Mouse (Mus musculus) urinary bladder, postnatal 36 days (tissue): Measurements from ENCODE around the gene Tbccd1.

Experiments
- DNase-seq, 2 experiments: peaks; one replicate each; pipeline ENCODE4 v3.0.0; 2022; ENCODE audit warnings: low spot score in 2 of 2, mixed read lengths in 1 of 2

The Tbccd1 gene

DNA sequence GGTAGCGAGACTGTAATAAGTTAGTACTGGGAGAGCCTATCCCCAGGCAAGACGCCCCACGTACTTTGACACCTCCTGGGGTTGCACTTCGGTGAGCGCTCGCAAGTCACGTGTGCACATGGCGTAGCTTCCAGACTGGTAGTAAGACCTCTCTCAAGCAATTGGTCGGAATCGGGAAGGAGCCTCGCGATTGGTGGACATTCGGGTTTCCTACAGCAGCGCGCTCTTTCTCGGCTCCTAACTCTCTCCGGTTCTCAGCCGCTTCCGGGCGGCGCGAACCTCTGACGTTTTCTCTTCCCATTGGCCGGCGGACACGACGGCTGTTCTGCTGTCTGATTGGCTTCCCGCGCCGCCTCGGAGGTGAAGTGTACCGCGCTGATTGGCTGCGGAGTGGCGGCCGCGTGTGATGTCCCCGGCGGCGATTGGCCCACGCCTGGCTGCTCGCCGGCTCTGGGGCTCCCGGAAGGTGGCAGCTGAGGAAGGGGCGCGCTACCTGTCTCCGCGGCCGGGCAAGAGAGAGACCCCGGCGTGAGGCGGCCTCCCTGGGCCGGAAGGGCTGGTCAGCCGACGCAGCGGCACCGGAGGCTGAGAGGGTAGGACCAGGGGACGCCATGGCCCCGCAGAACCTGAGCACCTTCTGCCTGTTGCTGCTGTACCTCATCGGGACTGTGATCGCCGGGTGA lies at the start of gene Tbccd1, which contains the start of gene Dnajb11:
Gene Tbccd1 (minus strand): TSS at position 239 of the 683 bp plus-strand sequence.
Gene Dnajb11 (plus strand): TSS at position 415 of the 683 bp plus-strand sequence.
- peak; percentile 95 to 99 for DNase-seq

DNA sequence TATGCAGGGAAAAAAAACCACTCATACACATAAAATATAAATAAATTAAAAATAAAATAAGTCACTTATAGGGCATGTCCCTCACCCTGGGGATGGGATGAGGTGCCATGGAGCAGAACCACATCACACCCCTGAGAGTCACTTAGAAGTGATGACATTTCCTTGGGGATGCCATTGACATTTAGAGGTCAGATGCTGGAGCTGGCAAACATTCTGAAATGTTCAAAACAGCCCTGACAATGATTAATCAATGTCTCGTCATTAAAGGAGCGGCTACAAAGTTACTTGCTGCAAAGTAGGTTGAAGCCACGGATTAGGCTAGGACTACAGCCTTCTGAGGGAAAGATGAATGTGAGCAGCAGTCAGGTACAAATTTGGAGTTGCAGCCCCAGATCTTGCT lies 43.9 kb upstream of the Tbccd1 start:
- DNase-seq = no peak

DNA sequence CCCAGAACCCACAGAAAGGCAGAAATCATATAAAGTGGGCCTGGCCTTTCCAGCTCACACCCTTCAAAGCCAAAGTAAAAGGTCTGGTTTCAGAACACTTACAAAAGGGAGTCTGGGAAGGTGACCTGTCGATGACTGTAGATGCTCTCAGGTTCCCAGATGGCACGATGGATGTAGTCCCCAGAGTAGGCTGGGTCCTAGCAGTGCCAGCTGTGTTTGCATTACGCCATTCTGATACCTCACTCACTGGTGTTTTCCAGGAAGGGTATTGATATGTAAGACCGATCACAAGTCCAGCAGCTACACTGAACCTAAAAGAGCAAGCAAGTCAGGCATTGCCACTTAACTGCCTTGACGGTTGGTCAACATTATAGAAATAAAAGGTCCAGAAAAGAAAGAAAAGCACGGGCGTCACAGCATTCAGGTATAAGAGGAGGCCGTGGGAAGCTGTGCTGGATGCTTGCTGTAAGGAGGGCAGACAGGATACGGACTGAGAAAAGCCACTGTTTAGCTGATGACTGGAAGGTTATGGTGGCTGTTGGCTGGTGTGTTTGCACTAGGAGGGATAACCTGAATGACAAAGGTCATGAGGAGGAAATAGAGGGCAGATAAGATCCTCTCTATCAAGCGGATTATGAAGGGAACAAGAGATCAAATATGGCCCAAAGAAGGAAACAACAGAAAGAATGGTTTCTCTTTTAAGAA lies 42.5 kb upstream of the Tbccd1 start:
- no peak for DNase-seq

DNA sequence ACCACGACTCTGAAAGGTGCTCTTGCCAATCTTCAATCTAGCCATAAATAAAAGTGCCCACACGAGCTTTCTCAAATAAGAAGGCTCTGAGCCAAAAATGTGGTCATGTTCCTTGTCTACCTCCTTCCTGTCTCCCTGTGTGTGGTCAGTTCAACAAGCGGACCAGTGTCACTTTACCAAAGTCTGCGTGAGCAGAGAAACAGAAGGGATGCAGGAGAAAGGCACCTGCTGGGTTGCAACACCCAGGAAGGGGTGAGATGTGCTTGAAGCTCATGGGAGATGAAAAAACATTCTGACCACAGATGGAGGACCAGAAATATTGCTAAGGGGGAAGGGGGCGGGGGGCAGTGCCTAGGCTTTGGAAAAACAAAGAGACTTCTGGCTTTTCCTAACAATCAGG lies 41.9 kb upstream of the Tbccd1 start:
- DNase-seq = no peak

DNA sequence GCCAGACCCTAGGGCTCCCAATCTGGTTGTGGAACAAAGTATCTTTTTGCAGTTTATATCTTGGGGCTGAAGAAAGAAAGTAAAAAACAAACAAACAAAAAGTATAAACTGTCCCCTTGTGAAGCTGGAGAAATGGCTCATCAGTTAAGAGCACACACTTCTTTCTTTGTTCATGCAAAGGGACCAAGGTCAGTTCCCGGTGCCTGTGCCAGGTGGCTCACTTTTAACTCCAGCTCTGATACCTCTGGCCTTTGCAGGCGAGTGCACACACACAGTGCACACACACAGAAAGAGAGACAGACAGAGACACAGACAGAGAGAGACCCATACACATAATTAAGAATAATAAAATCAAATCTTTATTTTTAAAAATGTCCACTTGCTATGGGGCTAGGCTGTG lies 39.1 kb upstream of the Tbccd1 start:
- DNase-seq = no peak

DNA sequence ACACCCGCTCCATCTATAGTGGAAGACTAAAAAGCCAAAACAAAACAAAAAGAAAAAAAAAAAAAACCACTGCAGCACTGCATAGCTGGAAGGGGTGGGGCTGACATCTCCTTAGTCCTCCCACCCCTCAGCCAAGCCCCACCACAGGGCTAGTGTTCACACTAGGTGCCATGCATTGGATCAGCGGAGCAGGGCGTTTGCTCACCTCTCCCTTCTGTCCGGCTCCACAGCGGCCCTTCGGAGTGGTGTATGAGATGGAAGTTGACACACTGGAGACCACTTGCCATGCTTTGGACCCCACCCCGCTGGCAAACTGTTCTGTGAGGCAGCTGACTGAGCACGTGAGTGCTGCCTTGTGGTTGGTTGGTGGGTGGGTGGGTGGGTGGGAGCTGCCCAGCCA lies 36.6 kb upstream of the Tbccd1 start:
- no peak for DNase-seq

DNA sequence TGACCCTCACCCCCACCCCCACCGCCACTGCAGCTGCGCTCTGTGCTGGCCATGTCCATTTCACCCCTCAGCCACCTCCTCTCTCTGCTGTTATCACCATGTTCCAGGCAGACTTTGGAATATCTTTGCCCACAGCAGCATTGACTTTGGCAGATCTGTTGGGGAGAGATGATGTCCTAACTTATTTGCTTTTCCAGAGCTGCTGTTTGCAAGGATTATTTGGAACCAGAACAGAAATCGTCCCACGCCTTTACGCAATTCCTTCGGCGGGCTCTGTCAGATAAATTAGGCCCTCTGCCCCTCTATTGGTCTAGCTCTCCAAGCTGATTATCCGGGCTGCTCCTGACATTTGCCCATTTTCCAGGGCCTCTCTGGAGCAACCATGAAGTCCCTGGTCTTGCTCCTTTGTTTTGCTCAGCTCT lies 34.3 kb upstream of the Tbccd1 start:
- no peak for DNase-seq

DNA sequence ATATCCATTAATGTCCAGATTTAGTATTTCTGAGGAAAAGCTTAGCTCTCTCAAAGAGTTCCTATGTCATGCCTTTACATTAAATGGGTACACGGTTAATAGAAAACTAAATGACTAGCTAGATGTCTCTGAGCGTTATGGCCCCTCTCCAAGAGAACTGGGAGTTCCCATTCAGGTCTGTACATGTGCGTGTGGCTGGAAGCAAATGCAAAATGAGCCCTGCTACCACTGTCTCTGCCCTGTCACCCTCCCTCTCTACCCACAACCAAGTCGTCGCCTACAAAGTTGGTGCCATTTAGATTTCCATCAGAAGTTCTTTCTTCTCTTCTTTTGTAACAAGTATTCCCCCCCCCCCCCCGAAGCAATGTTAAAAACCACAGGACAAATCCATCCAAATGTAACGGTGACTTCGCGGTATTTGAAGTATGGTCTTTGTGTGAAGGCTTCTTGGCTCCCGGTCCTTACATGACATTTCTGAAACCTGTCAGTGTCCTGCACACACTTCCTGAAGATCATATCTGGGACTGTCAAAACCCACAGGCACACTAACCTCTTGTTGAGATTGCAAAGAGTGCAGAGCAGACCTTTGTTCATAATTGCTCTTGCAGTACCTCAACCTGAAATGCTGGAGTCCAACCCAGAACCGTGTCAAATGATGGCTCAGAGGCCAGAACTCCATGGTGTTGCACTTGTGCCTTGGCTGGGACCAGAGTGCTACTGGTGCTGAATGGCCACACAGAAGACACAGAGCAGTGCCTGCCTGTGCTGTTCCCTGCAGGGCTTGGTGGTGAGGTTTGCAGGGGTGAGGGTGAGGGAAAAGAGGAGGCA lies 33.4 kb upstream of the Tbccd1 start, which contains the start of gene Ahsg:
Gene Ahsg (plus strand): TSS at position 595 of the 828 bp plus-strand sequence.
- no peak for DNase-seq

DNA sequence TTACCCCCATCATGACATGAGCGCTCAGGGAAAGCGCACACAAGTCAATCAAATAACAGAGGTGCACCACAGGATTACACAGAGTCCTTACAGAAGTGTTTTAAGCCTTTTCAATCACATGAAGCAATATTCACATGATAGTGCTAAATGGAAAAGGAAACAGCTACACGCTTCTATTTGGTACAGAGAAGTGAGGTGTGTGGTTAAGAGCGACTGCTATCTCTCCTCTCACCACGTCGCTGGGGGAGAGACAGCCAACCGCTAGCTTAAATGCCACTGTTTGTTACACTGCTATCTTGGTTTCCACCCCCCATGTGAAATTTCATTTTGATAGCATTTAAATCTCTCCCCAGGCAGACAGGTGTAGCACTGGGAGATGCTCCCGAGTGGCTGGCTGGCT lies 32.2 kb upstream of the Tbccd1 start:
- no peak for DNase-seq

DNA sequence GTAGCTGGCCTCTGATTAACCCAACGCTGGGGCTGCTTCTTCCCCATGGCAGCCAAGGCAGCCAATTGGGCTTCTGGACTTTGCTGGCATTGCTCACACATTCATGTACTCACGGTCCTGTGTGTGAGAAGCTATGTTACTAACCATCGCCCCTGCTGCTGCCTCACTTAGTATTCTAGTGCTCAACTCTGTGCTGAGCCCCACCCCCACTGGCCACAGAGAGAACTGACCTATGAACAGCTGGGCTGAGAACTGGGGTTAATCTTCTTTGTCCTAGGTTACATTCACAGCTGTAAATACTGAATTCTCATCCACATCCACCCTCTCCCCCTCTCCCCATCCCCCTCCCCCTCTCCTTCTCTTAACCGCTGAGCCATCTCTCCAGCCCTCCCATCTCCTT lies 31.4 kb upstream of the Tbccd1 start:
- no peak for DNase-seq

DNA sequence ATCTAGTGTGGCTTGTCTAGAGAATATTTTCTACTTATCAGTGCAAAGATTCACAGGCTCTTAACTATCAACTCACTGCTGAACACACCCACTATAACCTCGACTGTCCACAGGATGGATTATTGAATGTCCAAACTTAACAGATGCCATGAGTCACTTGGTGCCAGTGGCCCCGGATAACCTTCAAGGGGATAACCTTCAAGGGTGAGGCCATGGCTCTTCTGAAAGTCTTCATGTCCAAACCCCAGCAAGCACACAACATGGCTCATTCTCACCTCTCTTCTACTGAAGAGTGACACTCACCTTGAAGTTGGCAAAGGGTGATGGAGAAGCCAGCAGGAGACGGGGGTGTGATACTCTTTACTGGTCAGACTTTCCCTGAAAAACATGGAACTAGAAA lies 29.3 kb upstream of the Tbccd1 start:
- no peak for DNase-seq

DNA sequence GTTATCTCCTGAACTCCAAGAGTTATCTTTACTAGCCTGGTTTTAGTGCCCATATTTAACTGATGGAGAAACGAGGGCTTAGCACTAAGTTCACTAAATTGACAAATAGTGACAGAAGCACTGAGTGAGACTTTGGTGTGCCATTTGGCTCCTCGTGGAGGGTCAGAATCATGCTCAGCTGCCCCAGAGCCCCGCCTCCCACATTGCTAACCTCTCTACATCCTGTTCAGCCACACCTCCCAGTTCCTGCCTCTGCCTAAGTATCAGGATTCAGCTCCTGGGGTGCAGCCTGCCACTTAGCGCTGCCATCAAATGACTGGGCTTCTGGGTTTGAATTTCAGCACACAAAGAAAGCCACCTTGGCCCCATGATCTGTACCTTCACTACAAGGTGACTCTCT lies 27.9 kb upstream of the Tbccd1 start:
- DNase-seq = no peak

DNA sequence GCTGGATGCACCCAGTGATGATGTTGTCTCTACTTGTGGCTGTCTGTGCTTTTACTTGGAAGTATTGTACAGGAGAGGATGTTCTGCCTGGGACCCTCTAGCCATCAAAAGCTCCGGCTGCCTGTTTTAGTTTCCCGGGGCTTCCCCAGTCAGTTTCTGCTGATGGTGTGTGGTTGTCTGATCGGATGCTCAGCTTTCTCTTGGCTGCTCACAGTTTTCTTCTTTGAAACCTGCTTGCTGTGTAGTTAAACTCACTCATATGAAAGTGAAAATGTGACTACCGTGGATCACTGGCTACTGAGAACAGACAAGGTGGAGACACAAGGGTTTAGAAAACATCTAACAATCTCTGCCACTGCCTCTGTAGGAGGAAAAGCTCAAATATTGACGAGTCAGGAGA lies 26.0 kb upstream of the Tbccd1 start:
- DNase-seq = no peak

DNA sequence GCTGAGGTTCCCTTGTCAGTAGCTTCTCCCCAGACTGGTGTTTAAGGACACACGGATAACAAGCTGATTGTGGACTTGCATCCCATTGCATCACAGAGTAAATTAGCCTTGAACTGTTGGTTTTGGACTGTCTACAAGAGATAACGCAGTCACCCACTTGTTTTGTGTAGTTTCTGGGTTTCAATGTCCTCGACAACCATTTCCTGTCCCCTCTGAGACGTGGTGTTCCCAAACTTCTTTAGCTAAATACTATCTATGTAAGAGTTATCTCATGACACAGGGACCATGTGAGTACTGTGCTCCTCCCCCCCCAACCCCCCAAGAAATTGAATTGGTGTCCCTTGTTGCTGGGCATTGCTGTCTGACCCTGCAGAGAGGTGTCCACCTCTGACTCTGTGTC lies 24.0 kb upstream of the Tbccd1 start:
- no peak for DNase-seq

DNA sequence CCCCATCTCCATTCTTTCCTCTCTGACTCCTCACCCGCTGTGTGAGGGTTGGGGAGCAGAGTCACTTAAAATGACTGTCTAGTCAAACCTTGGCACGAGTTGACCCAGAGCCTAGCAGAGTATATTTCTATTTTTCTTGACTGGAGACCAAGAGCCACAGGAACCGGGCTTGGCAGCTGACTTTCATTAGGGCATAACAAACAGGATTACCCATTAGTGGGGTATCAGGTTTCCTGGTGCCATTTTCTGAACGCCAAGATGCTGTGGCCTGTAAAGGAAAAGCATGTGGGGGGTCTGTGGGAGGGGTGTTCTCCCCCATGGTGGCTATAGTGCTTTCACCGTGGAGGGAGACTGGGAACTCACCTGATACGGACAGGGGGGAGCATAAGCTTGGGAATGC lies 23.4 kb upstream of the Tbccd1 start:
- no peak for DNase-seq

DNA sequence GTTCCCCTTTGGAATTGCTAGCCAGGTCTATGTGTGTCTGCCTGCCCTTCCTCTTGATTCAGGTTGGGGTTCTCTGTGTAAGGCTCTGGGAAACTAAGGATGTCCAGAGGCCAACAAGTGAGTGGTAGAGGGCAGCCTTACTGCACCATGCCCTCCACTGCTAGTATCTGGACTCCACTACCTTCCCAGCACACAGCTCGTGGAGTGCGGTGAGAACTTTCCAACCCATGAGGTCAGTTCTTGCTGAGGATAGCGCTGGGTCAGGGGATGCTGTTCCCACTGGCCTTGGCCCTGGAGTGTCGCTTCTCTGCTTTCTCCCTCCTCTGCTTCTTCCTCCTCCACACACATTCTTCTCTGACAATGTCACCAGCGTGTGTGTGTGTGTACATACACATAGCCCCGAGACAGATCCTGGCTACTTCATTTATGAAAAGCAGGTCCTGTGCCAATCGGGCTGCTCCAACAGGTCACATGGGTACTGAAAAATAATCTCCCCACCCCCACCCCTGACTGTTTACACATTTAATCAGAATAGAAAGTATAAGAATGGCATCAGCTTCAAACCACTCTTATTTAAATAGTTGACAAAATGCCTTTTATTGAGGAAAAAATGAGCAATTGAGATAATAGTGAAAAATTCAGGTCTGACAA lies 22.6 kb upstream of the Tbccd1 start:
- no peak for DNase-seq

DNA sequence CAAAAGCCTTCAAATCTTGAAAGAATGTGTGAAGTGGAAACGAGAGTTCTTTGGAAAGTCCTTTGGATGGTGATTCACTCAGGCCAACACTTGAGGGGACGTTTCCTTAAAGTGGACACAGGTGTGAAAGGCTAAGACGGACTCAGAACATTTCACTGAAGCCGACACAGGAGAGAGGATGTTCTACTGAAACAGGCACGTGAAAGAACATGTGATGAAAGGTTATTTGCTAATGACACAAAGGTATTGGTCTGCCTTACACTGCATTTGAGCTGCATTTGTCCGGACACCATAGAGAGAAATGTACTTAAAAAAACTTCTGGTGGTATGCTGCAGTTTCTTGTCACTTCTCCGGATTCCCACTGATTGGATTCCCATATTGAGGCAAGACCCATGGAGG lies 21.2 kb upstream of the Tbccd1 start:
- no peak for DNase-seq

DNA sequence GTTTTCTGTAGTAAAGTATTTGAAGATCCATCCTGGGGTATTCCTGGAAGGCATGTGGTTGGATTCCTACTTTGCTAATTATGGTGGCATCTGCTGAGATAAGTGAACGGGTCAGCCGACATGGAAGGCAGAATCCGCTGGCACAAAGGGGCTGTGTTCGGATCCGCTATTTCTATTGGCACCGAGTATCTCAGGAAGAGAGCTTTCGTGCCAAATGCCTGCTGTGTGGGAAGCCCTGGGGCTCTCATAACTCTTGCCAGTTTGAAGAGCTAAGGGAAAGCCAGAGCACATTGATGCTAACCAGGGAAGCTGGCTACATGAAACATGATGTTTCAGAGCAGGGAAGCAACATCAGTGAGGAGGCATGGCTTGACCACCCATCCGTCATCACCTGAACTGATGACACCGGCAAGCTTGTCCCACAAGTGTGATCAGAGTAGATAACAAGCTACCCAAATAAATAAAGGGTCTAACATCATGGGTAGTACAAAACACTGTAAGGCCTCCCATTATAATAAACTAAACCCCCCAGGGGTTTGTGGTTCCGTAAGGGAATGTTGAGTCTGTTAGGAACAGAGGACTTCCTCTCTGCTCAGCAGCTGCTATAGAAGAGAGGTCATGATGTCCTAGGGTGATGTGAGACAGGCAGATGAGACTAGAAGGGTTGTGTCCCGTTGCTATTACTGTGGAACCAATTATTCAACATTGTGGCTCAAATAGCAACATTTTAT lies 20.4 kb upstream of the Tbccd1 start:
- no peak for DNase-seq

DNA sequence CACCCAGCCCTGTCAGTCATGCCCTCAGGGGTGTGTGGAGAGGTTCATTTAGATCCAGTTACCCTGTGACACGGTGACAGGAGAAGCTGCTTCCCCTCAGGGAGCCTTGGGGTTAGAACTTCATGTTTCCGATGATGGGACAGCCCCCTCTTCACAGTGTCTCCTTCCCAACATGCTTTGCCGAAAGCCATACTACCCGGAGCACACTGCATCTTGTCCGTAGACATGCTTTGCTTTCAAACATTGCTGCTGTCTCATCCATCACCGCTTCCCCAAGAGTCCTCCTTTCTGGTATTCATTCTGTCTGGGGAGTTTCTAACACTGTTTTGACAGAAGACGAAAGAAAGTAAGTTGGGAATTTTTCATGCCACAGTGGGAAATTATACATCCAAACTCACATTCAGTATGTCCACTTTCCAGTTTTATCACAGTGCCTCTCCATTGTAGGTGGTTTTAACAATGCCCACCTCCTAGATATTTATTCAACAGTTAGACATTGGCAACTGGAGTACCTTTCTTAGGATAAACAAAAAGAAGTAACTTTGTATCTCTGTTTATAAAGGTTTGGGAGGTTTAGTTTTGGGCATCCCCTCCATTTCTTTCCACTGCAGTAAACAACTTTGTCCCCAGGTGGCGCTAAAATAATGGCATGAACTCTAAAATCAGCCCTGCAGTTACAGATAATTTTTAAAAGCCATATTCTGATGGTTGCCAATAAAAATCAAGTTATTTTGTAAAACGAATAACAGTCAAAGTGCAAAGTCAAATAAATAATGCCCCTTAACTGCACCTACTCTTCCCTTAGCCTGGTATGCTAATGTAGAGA lies 19.0 kb upstream of the Tbccd1 start:
- no peak for DNase-seq

DNA sequence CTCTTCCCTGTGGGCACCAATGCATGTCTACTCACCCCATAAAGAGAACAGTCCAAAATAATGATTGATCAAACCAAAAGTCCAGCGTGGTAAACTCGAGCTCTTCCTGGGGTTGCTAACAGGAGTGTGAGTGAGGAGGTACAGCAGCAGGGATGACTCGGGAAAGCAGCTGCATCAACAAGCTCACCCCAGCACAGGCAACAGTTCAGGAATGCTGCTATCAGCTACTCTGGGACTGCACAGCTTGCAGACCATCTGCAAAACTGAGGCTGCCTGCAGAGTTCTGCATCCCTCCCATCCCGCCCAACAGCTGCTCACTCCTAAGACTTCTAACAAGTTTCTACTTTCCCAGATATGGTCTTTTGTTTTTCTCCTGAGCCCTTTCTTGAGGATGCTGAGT lies 15.9 kb upstream of the Tbccd1 start:
- DNase-seq = no peak
